Mouse (Mus musculus): Measurements from ENCODE around the gene Cpm. TPM values are rescaled to one million over a fixed set of nuclear protein-coding genes. Genes with fewer than 3 reads are reported as not detected.

The Cpm gene
- polyA plus RNA-seq, 1 experiment from 2014 or later: 23.5 TPM

DNA sequence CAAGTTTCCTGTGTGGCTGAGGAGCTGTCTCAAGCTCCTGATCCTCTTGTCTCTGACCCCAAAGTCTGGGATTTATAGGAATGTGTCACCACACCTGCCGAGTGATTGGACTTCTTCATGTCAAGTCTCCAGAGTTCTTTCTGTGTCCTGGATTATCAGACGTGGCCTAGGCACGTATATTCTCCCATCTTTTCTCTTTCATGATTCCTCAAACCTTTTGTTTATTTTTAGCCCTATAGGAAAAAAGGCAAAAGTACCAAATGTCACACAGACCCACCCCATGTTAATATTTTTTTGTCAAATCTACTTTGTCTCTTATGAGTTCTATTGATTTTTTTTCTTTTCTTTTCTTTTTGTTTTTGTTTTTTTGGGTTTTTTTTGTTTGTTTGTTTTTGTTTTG is 19.3 kb downstream of the Cpm start:
- Histone ChIP-seq H3K27ac (ENCODE audit: low read depth) (no peak overlapping the region), H3K4me1 (ENCODE audit: insufficient read depth) (no peaks in the 10 kb centered on the region), H3K36me3 (ENCODE audit: insufficient read depth) (no peaks in the 10 kb centered on the region), H3K4me2 (no peak overlapping the region), H3K27me3 (ENCODE audit: insufficient read depth, low read length) (no peaks in the 10 kb centered on the region), H3K9ac (no peak overlapping the region), H3K4me3 (ENCODE audit: low read depth, low read length) (no peak overlapping the region), H3K9me3 (ENCODE audit: low read depth, low read length) (no peaks in the 10 kb centered on the region)
- WGBS: 71% methylated on average over 3 of the region's 3 CpGs
- ATAC-seq (ENCODE audit: insufficient read depth) (no peak), DNase-seq (no peak)
- no peak for TF ChIP-seq CTCF (IDR thresholded peaks at IDR 0.05; ENCODE audit: low read depth)

- no peak overlapping the region for H3K4me3 ChIP-seq (ENCODE audit: low read depth, low read length)
- H3K36me3 ChIP-seq (ENCODE audit: insufficient read depth): no peaks in the 10 kb centered on the region
- H3K4me2 ChIP-seq: no peak overlapping the region
- TF ChIP-seq CTCF (IDR thresholded peaks at IDR 0.05; ENCODE audit: low read depth): no peak
- no peak overlapping the region for H3K9ac ChIP-seq
- no peaks in the 10 kb centered on the region for H3K9me3 ChIP-seq (ENCODE audit: low read depth, low read length)
- ATAC-seq (ENCODE audit: insufficient read depth) (no peak), DNase-seq (no peak)
- no peaks in the 10 kb centered on the region for H3K27me3 ChIP-seq (ENCODE audit: insufficient read depth, low read length)
- WGBS: 89% methylated on average over 11 of the region's 11 CpGs
- no peak overlapping the region for H3K27ac ChIP-seq (ENCODE audit: low read depth)
- no peaks in the 10 kb centered on the region for H3K4me1 ChIP-seq (ENCODE audit: insufficient read depth)
These were observed 20.2 kb downstream of the Cpm start for GRCm38 (mm10) chr10:117649292-117650041.

- 84% methylated on average over 12 of the region's 12 CpGs for WGBS
- Histone ChIP-seq H3K9ac (no peak overlapping the region), H3K4me2 (no peak overlapping the region), H3K4me1 (ENCODE audit: insufficient read depth) (no peaks in the 10 kb centered on the region), H3K27me3 (ENCODE audit: insufficient read depth, low read length) (no peaks in the 10 kb centered on the region), H3K9me3 (ENCODE audit: low read depth, low read length) (no peaks in the 10 kb centered on the region), H3K4me3 (ENCODE audit: low read depth, low read length) (no peak overlapping the region), H3K36me3 (ENCODE audit: insufficient read depth) (no peaks in the 10 kb centered on the region), H3K27ac (ENCODE audit: low read depth) (no peak overlapping the region)
- no peak for ATAC-seq (ENCODE audit: insufficient read depth)
- TF ChIP-seq CTCF (IDR thresholded peaks at IDR 0.05; ENCODE audit: low read depth): no peak
- DNase-seq: no peak
These were observed 20.8 kb downstream of the Cpm start for GRCm38 (mm10) chr10:117650042-117650655.

DNA sequence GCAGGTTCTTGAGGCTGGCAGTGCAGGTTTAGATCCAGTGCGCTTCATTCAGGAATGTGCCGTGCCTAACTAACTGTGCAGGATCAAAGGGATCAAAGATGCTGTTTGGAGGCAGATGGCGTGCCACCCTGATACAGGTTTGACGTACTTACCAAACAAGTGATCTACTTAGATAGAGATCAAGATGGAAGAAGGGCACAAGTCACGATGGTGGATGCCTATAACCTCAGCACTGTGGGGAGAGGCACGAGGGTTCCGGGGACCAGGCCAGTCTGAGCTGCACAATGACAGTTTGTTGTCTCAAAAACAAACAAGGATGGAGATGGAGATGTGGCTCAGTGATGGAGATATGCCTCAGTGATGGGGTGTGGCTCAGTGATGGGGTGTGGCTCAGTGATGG is 21.4 kb downstream of the Cpm start:
- H3K4me2 ChIP-seq: no peak overlapping the region
- ATAC-seq (ENCODE audit: insufficient read depth) (no peak), DNase-seq (no peak)
- H3K27ac ChIP-seq (ENCODE audit: low read depth): no peak overlapping the region
- TF ChIP-seq CTCF (IDR thresholded peaks at IDR 0.05; ENCODE audit: low read depth): no peak
- no peak overlapping the region for H3K4me3 ChIP-seq (ENCODE audit: low read depth, low read length)
- WGBS: 72% methylated on average over 7 of the region's 7 CpGs
- H3K9ac ChIP-seq: no peak overlapping the region
- no peaks in the 10 kb centered on the region for H3K36me3 ChIP-seq (ENCODE audit: insufficient read depth)
- H3K9me3 ChIP-seq (ENCODE audit: low read depth, low read length): no peaks in the 10 kb centered on the region
- H3K4me1 ChIP-seq (ENCODE audit: insufficient read depth): no peaks in the 10 kb centered on the region
- H3K27me3 ChIP-seq (ENCODE audit: insufficient read depth, low read length): no peaks in the 10 kb centered on the region

GRCm38 (mm10) chr10:117651587-117652377 is 22.5 kb downstream of the Cpm start:
- H3K27ac ChIP-seq (ENCODE audit: low read depth): no peak overlapping the region
- no peak for DNase-seq
- no peaks in the 10 kb centered on the region for H3K4me1 ChIP-seq (ENCODE audit: insufficient read depth)
- no peaks in the 10 kb centered on the region for H3K36me3 ChIP-seq (ENCODE audit: insufficient read depth)
- no peaks in the 10 kb centered on the region for H3K27me3 ChIP-seq (ENCODE audit: insufficient read depth, low read length)
- 68% methylated on average over 10 of the region's 10 CpGs for WGBS
- no peaks in the 10 kb centered on the region for H3K9me3 ChIP-seq (ENCODE audit: low read depth, low read length)
- no peak overlapping the region for H3K4me2 ChIP-seq
- ATAC-seq (ENCODE audit: insufficient read depth): no peak
- no peak overlapping the region for H3K9ac ChIP-seq
- no peak for TF ChIP-seq CTCF (IDR thresholded peaks at IDR 0.05; ENCODE audit: low read depth)
- H3K4me3 ChIP-seq (ENCODE audit: low read depth, low read length): no peak overlapping the region

DNA sequence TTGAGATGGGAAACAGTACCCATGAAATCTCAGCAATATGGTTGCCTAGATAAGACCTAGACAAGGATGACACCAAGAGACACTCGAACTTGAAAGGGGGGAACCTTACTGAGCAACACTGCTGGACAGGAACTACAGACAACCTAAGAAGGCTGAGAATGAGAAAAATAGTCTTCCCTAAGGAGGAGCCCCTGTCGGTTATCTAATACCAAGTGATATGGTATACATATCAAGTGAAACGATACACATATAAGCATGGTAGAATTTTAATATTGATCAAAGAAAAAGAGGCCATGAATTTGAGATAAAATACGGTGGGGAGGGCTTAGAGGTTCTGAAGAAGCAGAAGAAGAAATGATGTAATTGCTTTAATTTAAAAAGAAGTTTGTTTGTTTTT is 23.1 kb downstream of the Cpm start:
- Histone ChIP-seq H3K27ac (ENCODE audit: low read depth) (no peak overlapping the region), H3K9ac (no peak overlapping the region), H3K4me3 (ENCODE audit: low read depth, low read length) (no peak overlapping the region), H3K9me3 (ENCODE audit: low read depth, low read length) (no peaks in the 10 kb centered on the region), H3K36me3 (ENCODE audit: insufficient read depth) (no peaks in the 10 kb centered on the region), H3K27me3 (ENCODE audit: insufficient read depth, low read length) (no peaks in the 10 kb centered on the region), H3K4me2 (no peak overlapping the region), H3K4me1 (ENCODE audit: insufficient read depth) (no peaks in the 10 kb centered on the region)
- WGBS: 82% methylated on average over 4 of the region's 4 CpGs
- TF ChIP-seq CTCF (IDR thresholded peaks at IDR 0.05; ENCODE audit: low read depth): no peak
- DNase-seq: no peak
- ATAC-seq (ENCODE audit: insufficient read depth): no peak
